Mouse (Mus musculus): ENCODE measurements around the gene Pcbp3.

DNA sequence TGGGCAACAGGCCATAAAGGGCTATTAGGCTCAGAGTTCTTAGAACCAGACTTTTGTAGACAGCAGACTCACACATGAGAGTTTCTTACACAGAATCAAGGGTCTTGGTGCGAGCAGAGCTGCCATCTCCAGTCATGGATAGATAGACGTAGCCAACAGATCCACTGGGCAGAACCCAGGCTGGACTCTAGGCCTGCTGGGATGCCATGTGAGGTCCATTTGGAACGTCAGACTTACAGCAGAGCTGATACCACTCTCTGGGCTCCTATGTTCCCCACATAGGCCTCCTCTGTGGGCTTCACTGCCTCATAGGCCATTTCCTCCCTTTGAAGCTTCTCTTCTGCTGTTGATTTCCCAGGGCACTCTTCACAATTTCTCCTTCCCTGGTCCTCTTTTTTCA is 208.0 kb downstream of the Pcbp3 start:
- no peak for TF ChIP-seq POLR2A (IDR thresholded peaks at IDR 0.05; ENCODE audit: low read depth, low read length)
- TF ChIP-seq CTCF (conservative IDR thresholded peaks at IDR 0.05; ENCODE audit: insufficient read depth, insufficient read length, low read depth, low read length) = no peak
